Mouse (Mus musculus) monocyte, adult 59 days (primary cell): ENCODE data around the gene Gm2022. TPM values are rescaled to one million over a fixed set of nuclear protein-coding genes. Genes with fewer than 3 reads are reported as not detected.

Experiments
- total RNA-seq, 2 experiments: library from RNA; stranded (reverse); gene quantifications; one replicate each; pipeline ENCODE4 v1.2.4; 2023

The Gm2022 gene
- not detected for total RNA-seq

DNA sequence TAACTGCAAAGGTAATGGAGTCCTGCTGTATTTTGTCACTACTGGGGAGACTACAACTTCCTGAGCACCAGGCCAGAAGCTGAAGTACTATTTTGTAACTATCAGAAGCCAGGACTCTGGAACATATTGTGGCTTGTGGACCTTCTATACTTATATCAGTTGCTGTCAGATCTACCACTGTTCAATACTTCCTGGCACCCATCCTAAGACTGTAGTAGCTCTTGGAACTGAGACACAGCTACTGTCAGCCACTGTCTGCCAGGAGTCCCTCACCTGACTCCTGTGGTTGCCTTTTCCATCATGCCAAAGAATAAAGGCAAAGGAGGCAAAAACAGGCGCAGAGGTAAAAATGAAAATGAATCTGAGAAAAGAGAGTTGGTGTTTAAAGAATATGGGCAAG is at the start of gene Gm2022:
TSS of gene Gm2022 (plus strand) at position 301 of the 400 bp plus-strand sequence.

GRCm38 (mm10) chr12:87873772-87874171 is 21.4 kb upstream of the Gm2022 start, which contains the start of gene Gm2016:
TSS of gene Gm2016 (plus strand) at chr12:87874072.

DNA sequence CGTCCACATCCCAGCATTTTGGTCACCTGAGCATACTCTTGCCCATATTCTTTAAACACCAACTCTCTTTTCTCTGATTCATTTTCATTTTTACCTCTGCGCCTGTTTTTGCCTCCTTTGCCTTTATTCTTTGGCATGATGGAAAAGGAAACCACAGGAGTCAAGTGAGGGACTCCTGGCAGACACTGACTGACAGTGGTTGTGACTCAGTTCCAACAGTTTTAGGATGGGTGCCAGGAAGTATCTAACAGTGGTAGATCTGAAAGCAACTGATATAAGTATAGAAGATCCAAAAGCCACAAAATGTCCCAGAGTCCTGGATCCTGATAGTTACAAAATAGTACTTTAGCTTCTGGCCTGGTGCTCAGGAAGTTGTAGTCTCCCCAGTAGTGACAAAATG is 24.6 kb downstream of the Gm2022 start, which contains the start of gene Gm2035:
TSS of gene Gm2035 (minus strand) at position 137 of the 400 bp plus-strand sequence.

Other genes with a start within 250 kb of the Gm2022 start
- not detected for gene Gm21319, start 119.6 kb upstream of the Gm2022 start, total RNA-seq
- not detected for gene Gm21936, start 99.9 kb upstream of the Gm2022 start, total RNA-seq
- not detected for gene BB287469, start 78.8 kb upstream of the Gm2022 start, total RNA-seq
- not detected for gene Gm2001, start 53.0 kb upstream of the Gm2022 start, total RNA-seq
- gene Gm2016, start 21.3 kb upstream of the Gm2022 start, total RNA-seq, result not detected
- not detected for gene Gm2035, start 24.5 kb downstream of the Gm2022 start, total RNA-seq
- not detected for gene Gm2042, start 58.7 kb downstream of the Gm2022 start, total RNA-seq
- gene Gm2075, start 116.5 kb downstream of the Gm2022 start, total RNA-seq, result not detected
- gene Gm6803, start 123.4 kb downstream of the Gm2022 start, total RNA-seq, result not detected
- not detected for gene Gm2056, start 131.6 kb downstream of the Gm2022 start, total RNA-seq
- gene Gm16368, start 188.3 kb downstream of the Gm2022 start, total RNA-seq, result not detected